Mouse (Mus musculus): Measurements from ENCODE around the gene Tnfrsf8. TPM values are rescaled to one million over a fixed set of nuclear protein-coding genes. Genes with fewer than 3 reads are reported as not detected.

Tnfrsf8 gene
- polyA plus RNA-seq, 1 experiment from 2014 or later, result 13.6 TPM

GRCm38 (mm10) chr4:145233487-145234228 is 81.3 kb downstream of the Tnfrsf8 start:
- no peak for DNase-seq (ENCODE audit: low spot score)

- DNase-seq (ENCODE audit: low spot score), result no peak
Measured at GRCm38 (mm10) chr4:145231732-145232131, 83.2 kb downstream of the Tnfrsf8 start.

- no peak for DNase-seq (ENCODE audit: low spot score)
Measured at GRCm38 (mm10) chr4:145230647-145231046, 84.3 kb downstream of the Tnfrsf8 start.

- DNase-seq (ENCODE audit: low spot score), result peak; percentile 43
Measured at GRCm38 (mm10) chr4:145229524-145230163, 85.3 kb downstream of the Tnfrsf8 start.

- peak; percentile 68 for DNase-seq (ENCODE audit: low spot score)
Measured at GRCm38 (mm10) chr4:145229051-145229450, 85.9 kb downstream of the Tnfrsf8 start.

- peak; percentile 59 for DNase-seq (ENCODE audit: low spot score)
Measured at GRCm38 (mm10) chr4:145224613-145225012, 90.4 kb downstream of the Tnfrsf8 start.

GRCm38 (mm10) chr4:145222064-145222463 is 92.9 kb downstream of the Tnfrsf8 start:
- DNase-seq (ENCODE audit: low spot score), result no peak

GRCm38 (mm10) chr4:145221379-145221778 is 93.6 kb downstream of the Tnfrsf8 start:
- no peak for DNase-seq (ENCODE audit: low spot score)

GRCm38 (mm10) chr4:145220001-145220400 is 95.0 kb downstream of the Tnfrsf8 start:
- DNase-seq (ENCODE audit: low spot score), result no peak

- DNase-seq (ENCODE audit: low spot score), result peak; percentile 61
Measured at GRCm38 (mm10) chr4:145219240-145219985, 95.6 kb downstream of the Tnfrsf8 start.

GRCm38 (mm10) chr4:145217837-145218236 is 97.1 kb downstream of the Tnfrsf8 start:
- DNase-seq (ENCODE audit: low spot score), result no peak

Other genes with a start within 250 kb of the Tnfrsf8 start
- 13.0 and 13.1 TPM in 2 replicates for gene Vps13d, start 120.2 kb downstream of the Tnfrsf8 start, polyA plus RNA-seq (2015; fragmentation: Nextera tagmentation; extraction: Ambion mirVana)
- gene Tnfrsf1b, start 68.3 kb downstream of the Tnfrsf8 start, polyA plus RNA-seq (2015; fragmentation: Nextera tagmentation; extraction: Ambion mirVana), result 12.5 and 12.9 TPM in 2 replicates
- 0.10 and 0.15 TPM in 2 replicates for gene Zfp990, start 195.6 kb upstream of the Tnfrsf8 start, polyA plus RNA-seq (2015; fragmentation: Nextera tagmentation; extraction: Ambion mirVana)

Data from thymus, postnatal 0 days (tissue).